Mouse (Mus musculus) myocyte (in vitro differentiated cells): ENCODE results near the gene Olfr1044. TPM values are rescaled to one million over a fixed set of nuclear protein-coding genes. Genes with fewer than 3 reads are reported as not detected.
"Not testable (repeated sequence)": the region's sequence is repeated elsewhere in the genome, so short reads cannot be mapped to it uniquely, and the experiment has no call there.

ENCODE experiments used
- H3K27me3 ChIP-seq: one replicate; pipeline ENCODE4 v1.6.1; 2011; ENCODE audit not compliant: control insufficient read depth, insufficient read depth, insufficient read length
- H3K36me3 ChIP-seq: one replicate; pipeline ENCODE4 v1.6.1; 2011; ENCODE audit not compliant: control insufficient read depth, insufficient read depth
- H3K4me2 ChIP-seq: one replicate; pipeline ENCODE4 v1.6.1; 2011; ENCODE audit warnings: low read depth, control low read depth
- H3K4me3 ChIP-seq: one replicate; pipeline ENCODE4 v1.5.1; 2011; ENCODE audit warnings: mild to moderate bottlenecking, control low read depth, moderate library complexity
- H3K79me2 ChIP-seq: one replicate; pipeline ENCODE4 v1.6.1; 2011; ENCODE audit not compliant: control insufficient read depth, insufficient read depth
- H3ac ChIP-seq: one replicate; pipeline ENCODE4 v1.6.1; 2011; ENCODE audit not compliant: control insufficient read depth, insufficient read length
- CEBPB ChIP-seq: IDR thresholded peaks from 2 replicates; pipeline ENCODE4 v1.6.1; 2011; ENCODE audit warnings: mild to moderate bottlenecking, moderate library complexity; ENCODE audit not compliant: poor library complexity, insufficient read depth, severe bottlenecking
- E2F4 ChIP-seq: IDR thresholded peaks from one replicate; pipeline ENCODE4 v1.6.1; 2011; ENCODE audit warnings: mild to moderate bottlenecking, control low read depth, moderate library complexity; ENCODE audit not compliant: insufficient read depth
- MAX ChIP-seq: IDR thresholded peaks from one replicate; pipeline ENCODE4 v1.6.1; 2011; ENCODE audit warnings: low read depth, mild to moderate bottlenecking, control low read depth
- MYOD1 ChIP-seq, 3 experiments: IDR thresholded peaks; one replicate each; pipeline ENCODE4 v1.6.1; 2011; ENCODE audit warnings: control low read depth in 2 of 3, low read depth in 2 of 3, mild to moderate bottlenecking in 2 of 3, moderate library complexity in 1 of 3; ENCODE audit not compliant: insufficient read length in 2 of 3, control insufficient read depth in 1 of 3
- MYOG ChIP-seq, 3 experiments: IDR thresholded peaks; one replicate each; pipeline ENCODE4 v1.6.1; 2011; ENCODE audit warnings: control low read depth in 2 of 3, low read depth in 2 of 3, mild to moderate bottlenecking in 2 of 3; ENCODE audit not compliant: insufficient read length in 2 of 3, control insufficient read depth in 1 of 3, insufficient read depth in 1 of 3
- POLR2A ChIP-seq: IDR thresholded peaks from one replicate; pipeline ENCODE4 v1.6.1; 2011; ENCODE audit warnings: low read depth, mild to moderate bottlenecking, control low read depth, moderate library complexity; ENCODE audit not compliant: insufficient read length
- POLR2AphosphoS2 ChIP-seq: IDR thresholded peaks from one replicate; pipeline ENCODE4 v1.6.1; 2011; ENCODE audit warnings: low read depth, control low read depth; ENCODE audit not compliant: insufficient read length
- REST ChIP-seq: IDR thresholded peaks from one replicate; pipeline ENCODE4 v1.6.1; 2011; ENCODE audit warnings: mild to moderate bottlenecking, control low read depth, moderate library complexity; ENCODE audit not compliant: insufficient read depth, insufficient read length
- SRF ChIP-seq: IDR thresholded peaks from one replicate; pipeline ENCODE4 v1.6.1; 2011; ENCODE audit warnings: low read depth; ENCODE audit not compliant: control insufficient read depth, insufficient read length
- TCF12 ChIP-seq: IDR thresholded peaks from one replicate; pipeline ENCODE4 v1.6.1; 2011; ENCODE audit warnings: mild to moderate bottlenecking, control low read depth; ENCODE audit not compliant: poor library complexity, insufficient read depth, severe bottlenecking
- TCF3 ChIP-seq: IDR thresholded peaks from one replicate; pipeline ENCODE4 v1.6.1; 2011; ENCODE audit warnings: low read depth, control low read depth; ENCODE audit not compliant: insufficient read length
- USF1 ChIP-seq: IDR thresholded peaks from one replicate; pipeline ENCODE4 v1.6.1; 2011; ENCODE audit warnings: low read depth, mild to moderate bottlenecking, control low read depth, moderate library complexity
- polyA plus RNA-seq: library from polyadenylated mRNA; unstranded; fragments of >200 nt; fragmentation: generic; extraction: Trizol; gene quantifications from one replicate; pipeline ENCODE4 v1.2.1, GENCODE M21; 2012; ENCODE audit warnings: missing spikeins

Olfr1044 gene
- polyA plus RNA-seq, 1 experiment: not detected

DNA sequence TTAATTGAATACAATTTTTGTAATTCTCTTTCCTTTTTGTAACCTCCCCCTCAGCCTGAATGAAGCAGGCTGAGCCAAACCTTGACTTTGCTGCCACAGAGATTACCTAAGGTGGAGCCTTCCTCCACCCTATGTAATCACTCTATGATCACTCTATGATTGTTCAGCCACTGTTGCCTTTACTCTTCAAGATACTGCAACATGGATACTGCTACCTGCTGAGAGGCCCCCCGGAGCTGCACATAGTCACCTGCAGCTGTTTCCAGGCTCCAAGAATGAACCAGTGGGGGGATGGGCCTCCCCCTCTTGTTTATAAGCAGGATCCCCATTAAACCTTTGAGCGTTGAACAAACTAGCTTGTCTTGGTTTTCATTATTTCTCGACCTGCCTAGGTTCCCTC, 2.3 kb upstream of the Olfr1044 start:
- no peaks in the 10 kb centered on the region for H3K79me2 ChIP-seq
- H3ac ChIP-seq: no peak overlapping the region
- TF ChIP-seq SRF: no peak
- no peak for TF ChIP-seq POLR2AphosphoS2
- TF ChIP-seq USF1: no peak
- no peak for TF ChIP-seq MYOD1 (IDR thresholded peaks at IDR 0.05; ENCODE audit: control insufficient read depth in 1 of 3, insufficient read length in 2 of 3, low read depth in 2 of 3)
- TF ChIP-seq CEBPB: no peak
- no peak for TF ChIP-seq POLR2A
- no peak for TF ChIP-seq TCF12
- no peak for TF ChIP-seq MAX
- no peak for TF ChIP-seq TCF3
- TF ChIP-seq MYOG (IDR thresholded peaks at IDR 0.05; ENCODE audit: control insufficient read depth in 1 of 3, insufficient read depth in 1 of 3, insufficient read length in 2 of 3, low read depth in 2 of 3): no peak
- TF ChIP-seq E2F4: no peak
- TF ChIP-seq REST: no peak
- H3K4me3 ChIP-seq: no peak overlapping the region
- no peaks in the 10 kb centered on the region for H3K36me3 ChIP-seq
- no peak overlapping the region for H3K4me2 ChIP-seq
- no peaks in the 10 kb centered on the region for H3K27me3 ChIP-seq

DNA sequence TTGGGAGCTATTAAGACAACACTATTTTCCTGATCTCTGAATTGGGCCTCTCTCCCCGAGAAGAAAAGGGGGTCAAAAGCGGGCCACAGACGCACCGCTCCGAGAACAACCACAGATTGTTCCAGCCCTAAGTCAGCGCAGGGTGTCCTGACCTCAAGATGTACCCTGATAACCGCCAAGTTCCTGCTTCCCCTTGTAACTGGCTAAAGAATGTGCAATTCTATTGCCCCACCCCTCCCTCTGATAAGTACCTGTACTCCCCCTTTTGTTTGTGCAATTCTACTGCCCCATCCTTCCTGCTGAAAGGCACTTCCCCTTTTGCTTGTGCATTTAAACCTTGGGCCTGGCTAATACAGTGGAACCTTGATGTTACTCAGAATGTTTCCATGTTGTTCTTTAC, 2.2 kb downstream of the Olfr1044 start:
- not testable (repeated sequence) for H3ac ChIP-seq, H3K4me3 ChIP-seq, H3K4me2 ChIP-seq, H3K36me3 ChIP-seq, H3K27me3 ChIP-seq, H3K79me2 ChIP-seq

DNA sequence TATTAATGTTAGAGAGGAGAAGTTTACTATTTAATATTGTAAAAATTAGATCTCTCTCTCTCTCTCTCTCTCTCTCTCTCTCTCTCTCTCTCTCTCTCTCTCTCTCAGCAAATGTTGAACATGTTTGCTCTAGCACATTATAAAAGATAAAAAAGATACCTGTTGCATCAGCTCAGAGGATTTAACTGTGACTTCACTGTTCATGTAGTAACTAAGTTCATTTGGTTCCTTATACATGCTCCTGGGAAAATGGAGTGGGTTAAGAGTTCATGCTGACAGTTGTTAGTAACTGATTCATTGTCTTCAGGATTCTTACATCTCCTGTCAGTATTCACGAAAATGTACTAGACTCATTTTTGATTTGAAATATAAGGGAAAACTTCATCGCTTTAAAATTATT, 10.2 kb downstream of the Olfr1044 start, which contains the start of gene Olfr1043:
Gene Olfr1043, minus strand, starts transcription at position 101 of the 400 bp plus-strand sequence.
- H3K27me3 ChIP-seq: no peaks in the 10 kb centered on the region

DNA sequence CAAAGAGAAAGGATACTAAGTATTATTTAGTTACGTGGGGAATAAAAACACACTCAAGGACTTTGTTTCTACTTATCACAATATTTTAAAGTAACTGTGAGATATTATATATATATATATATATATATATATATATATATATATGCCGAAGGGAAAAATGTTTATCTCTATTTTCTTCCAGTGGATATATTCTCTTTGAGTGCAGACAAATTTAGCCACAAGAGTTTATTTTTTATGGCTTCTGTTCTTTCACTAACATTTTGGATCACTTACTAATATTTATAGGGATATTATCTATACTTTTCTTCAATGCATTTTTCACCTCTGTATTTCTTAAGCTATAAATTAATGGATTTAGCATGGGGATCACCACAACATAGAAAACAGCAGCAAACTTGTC, 15.9 kb downstream of the Olfr1044 start, which contains the start of gene Olfr1042:
Gene Olfr1042, minus strand, starts transcription at position 101 of the 400 bp plus-strand sequence.
- Histone ChIP-seq H3K27me3 (no peaks in the 10 kb centered on the region), H3K36me3 (no peaks in the 10 kb centered on the region), H3ac (no peak within 1 kb of the TSS), H3K4me2 (no peak within 1 kb of the TSS), H3K79me2 (no peaks in the 10 kb centered on the region), H3K4me3 (no peak within 1 kb of the TSS)
- TF ChIP-seq REST (no peak), CEBPB (no peak), MYOD1 (IDR thresholded peaks at IDR 0.05; ENCODE audit: control insufficient read depth in 1 of 3, insufficient read length in 2 of 3, low read depth in 2 of 3) (no peak), SRF (no peak), POLR2AphosphoS2 (no peak), TCF12 (no peak), MYOG (IDR thresholded peaks at IDR 0.05; ENCODE audit: control insufficient read depth in 1 of 3, insufficient read depth in 1 of 3, insufficient read length in 2 of 3, low read depth in 2 of 3) (no peak), POLR2A (no peak), TCF3 (no peak), MAX (no peak), E2F4 (no peak), USF1 (no peak)

More for the DNA sequence above, 10.2 kb downstream of the Olfr1044 start, which contains the start of gene Olfr1043:
- Histone ChIP-seq H3K79me2 (no peaks in the 10 kb centered on the region), H3K36me3 (no peaks in the 10 kb centered on the region), H3ac (no peak within 1 kb of the TSS), H3K4me3 (no peak within 1 kb of the TSS), H3K4me2 (no peak within 1 kb of the TSS)
- TF ChIP-seq TCF12 (no peak), MAX (no peak), SRF (no peak), POLR2AphosphoS2 (no peak), E2F4 (no peak), POLR2A (no peak), TCF3 (no peak), USF1 (no peak), MYOD1 (IDR thresholded peaks at IDR 0.05; ENCODE audit: control insufficient read depth in 1 of 3, insufficient read length in 2 of 3, low read depth in 2 of 3) (no peak), CEBPB (no peak), REST (no peak), MYOG (IDR thresholded peaks at IDR 0.05; ENCODE audit: control insufficient read depth in 1 of 3, insufficient read depth in 1 of 3, insufficient read length in 2 of 3, low read depth in 2 of 3) (no peak)

DNA sequence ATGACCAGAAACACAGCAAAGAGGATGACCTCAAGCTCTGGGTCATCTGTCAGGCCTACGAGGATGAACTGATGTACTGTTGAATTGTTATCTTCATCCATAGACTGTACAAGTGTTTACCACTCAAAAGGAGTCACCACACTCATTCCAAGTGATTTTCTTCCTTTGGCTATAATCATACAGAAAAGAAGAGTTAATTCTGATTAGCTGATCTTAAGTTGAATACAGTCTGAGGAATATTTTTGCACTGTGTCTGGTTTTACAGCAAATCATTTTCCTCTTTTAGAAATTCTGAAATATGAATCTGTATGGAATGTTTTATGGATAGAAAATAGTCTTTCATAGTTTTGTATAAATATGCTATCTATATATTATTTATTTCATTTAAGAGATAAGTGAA, 31.0 kb downstream of the Olfr1044 start, which contains the start of gene Olfr1040:
Gene Olfr1040, minus strand, starts transcription at position 101 of the 400 bp plus-strand sequence.
- Histone ChIP-seq H3K27me3 (no peaks in the 10 kb centered on the region), H3K4me3 (no peak within 1 kb of the TSS), H3ac (no peak within 1 kb of the TSS), H3K79me2 (no peaks in the 10 kb centered on the region), H3K4me2 (no peak within 1 kb of the TSS), H3K36me3 (no peaks in the 10 kb centered on the region)
- no peak for TF ChIP-seq SRF
- TF ChIP-seq REST: no peak
- TF ChIP-seq POLR2AphosphoS2: no peak
- TF ChIP-seq MAX: no peak
